Mouse (Mus musculus): ENCODE results near the gene Clpb.
A peak's percentile ranks its signal among the peaks of the same experiment; 100 is the strongest.

Clpb gene

GRCm38 (mm10) chr7:101726980-101727379 lies 63.5 kb downstream of the Clpb start:
- DNase-seq (ENCODE audit: low spot score) = no peak

- DNase-seq (ENCODE audit: low spot score) = no peak
These were observed 68.7 kb downstream of the Clpb start for GRCm38 (mm10) chr7:101732096-101732495.

DNA sequence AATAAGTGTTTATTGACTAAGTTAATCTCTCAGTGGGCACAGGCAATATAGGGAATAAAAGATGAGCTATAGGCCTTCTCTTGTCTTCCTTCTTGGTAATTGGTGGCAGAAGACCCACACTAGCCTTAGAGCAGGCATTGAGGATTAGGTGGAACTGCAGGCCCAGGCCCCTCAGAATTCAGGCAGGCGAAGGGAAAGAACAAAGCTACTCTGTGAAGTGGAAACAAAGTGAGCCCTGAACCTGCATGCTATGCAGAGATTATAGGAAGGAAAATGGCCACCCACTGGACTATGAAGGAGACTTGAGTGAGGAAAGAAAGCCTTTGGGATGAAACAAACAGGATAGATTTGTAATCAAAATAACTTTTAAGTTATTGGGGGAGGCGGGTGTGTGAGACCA lies 69.6 kb downstream of the Clpb start:
- DNase-seq (ENCODE audit: low spot score) = no peak

DNA sequence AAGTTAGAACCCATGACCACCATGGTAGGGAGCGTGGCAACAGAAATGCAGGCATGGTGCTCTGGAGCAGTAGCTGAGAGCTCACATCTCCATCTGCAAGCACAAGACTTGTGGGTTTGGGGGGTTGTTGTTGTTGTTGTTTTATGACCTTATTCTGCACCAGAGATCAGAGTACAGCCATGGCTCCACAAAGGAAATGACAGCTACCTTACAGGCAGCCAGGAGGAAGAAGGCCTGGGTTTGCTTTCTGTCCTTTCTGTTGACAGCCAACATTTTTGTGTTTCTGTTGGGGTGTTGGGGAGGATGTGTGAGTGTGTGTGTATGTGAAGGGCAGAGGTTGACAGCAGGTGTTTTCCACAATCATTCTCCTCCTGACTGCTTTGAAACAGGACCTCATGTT lies 71.9 kb downstream of the Clpb start:
- DNase-seq (ENCODE audit: low spot score) = no peak

GRCm38 (mm10) chr7:101737735-101738134 lies 74.3 kb downstream of the Clpb start:
- no peak for DNase-seq (ENCODE audit: low spot score)

- peak; percentile 45 for DNase-seq (ENCODE audit: low spot score)
These were observed 76.2 kb downstream of the Clpb start for GRCm38 (mm10) chr7:101739602-101740001.

DNA sequence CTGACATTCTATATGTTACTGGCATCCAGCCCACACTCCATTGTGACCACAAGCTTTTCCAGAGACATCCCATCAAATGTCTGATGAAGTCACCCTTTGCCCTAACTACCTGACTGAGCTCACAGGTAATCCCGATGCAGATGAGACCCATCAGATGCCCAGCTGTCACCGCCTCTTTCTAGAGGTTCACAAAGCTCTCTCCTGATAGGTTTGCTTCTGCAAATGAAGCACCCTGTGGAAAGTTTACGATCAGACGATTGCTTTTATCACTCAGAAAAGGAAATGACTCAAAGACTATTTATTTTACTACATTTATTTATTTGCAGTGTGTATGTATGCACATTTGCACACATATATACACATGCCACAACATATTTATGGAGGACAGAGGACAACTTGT lies 80.1 kb downstream of the Clpb start:
- DNase-seq (ENCODE audit: low spot score) = no peak

DNA sequence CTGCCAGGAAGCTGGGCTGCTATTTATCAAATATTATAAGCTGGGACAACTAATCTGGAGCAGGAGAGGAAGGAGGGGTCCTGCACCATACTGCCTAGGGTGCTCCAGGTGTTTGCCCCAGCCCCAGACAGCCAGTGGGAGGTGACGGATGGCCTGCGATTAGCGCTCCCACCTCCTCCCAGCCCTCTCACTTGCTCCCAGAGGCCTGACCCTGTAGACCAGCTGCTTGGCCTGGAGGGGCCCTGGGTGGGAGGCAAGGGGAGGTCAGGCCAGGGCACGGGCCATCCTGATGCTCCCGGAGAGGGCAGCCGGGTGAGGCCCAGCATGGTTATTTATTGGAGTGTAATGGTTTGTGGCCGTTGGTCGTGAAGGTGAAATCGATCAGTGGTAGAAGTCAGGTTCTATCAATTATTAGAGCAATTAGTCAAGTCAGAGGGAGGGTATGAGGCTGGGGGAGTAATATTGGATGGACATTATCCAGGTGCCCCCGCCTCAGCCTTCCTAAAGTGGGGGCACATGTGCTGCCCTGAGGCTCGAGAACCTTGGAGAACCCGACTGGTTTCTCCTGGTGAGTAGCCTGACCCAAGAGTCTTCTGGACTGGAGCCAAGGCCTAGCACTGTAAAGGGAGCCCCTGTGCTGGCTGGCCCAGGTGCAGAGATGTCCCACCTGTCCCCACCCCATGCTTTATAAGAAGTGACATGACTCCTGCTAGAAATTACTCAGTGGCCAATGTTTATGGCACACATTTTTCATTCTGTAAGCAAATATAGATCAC lies 83.3 kb downstream of the Clpb start:
- DNase-seq (ENCODE audit: low spot score) = no peak

- DNase-seq (ENCODE audit: low spot score) = no peak
These were observed 86.8 kb downstream of the Clpb start for GRCm38 (mm10) chr7:101750268-101750667.

- no peak for DNase-seq (ENCODE audit: low spot score)
These were observed 88.9 kb downstream of the Clpb start for GRCm38 (mm10) chr7:101752346-101752745.

GRCm38 (mm10) chr7:101753492-101753891 lies 90.1 kb downstream of the Clpb start:
- DNase-seq (ENCODE audit: low spot score) = no peak

- no peak for DNase-seq (ENCODE audit: low spot score)
These were observed 91.0 kb downstream of the Clpb start for GRCm38 (mm10) chr7:101754416-101754815.

DNA sequence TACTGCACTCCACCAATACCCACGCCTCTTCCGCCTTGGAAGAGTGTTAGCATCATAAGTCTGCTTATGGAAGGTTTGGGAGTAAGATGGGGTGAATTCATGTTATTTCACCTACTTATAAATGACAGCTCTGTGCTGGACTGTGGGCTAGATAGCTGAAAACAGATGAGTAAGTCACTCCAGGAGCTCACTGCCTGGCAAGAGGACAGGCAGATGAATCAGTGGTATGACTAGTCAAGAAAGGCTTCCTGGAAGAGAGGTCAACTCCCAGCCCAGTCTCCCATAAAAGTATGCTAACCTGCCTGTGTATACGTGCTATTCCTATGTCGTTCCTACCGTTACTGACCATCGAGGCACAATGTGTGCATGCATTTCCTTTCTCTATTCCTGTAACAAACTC lies 91.9 kb downstream of the Clpb start:
- DNase-seq (ENCODE audit: low spot score) = no peak

GRCm38 (mm10) chr7:101761899-101762780 lies 98.7 kb downstream of the Clpb start:
- DNase-seq (ENCODE audit: low spot score) = no peak

DNA sequence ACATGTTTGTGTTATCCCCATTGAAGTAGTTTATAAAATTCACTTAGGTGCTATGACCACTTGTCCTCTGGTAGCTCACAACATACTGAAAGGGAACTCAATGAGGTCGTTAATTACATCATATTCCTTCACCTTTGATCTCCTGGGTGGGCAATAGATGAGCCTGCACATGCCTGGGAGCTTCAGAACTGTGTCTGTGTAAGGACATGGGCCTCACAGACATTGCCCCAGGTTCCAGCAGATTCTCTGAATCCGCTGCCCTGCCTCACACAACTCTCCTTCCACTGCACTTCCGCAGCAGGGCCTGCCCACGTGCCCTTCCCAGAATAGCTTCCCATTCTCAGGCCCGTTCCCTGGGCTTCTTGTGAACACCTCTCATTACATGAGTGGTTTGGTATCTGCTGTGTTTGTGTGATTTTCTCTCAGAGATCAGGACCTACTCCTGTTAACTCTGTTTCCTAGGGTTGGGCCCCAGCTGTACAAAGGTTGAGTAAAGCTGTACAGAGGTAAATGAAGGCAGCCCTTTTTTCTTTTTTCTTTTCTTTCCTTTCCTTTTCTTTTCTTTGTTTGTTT lies 104.0 kb downstream of the Clpb start:
- DNase-seq (ENCODE audit: low spot score) = no peak

DNA sequence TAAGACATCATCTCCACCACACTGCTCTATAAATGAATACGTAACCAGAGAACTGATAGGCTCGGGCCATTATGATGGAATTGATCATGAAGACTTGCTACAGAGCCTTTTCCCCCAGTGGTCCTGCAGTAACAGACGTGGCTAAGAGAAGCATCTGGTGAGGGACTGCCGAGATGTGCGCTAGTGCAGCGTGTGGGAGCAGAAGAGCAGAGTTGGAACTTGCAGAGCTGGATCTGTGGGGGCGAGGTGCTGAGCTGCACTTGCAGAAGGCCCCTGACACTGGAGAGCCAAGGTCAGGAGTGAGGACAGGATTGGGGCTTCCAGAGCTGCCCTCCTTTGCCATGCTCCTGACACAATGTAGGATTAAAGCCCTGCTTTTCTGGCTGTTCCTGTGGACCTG lies 106.6 kb downstream of the Clpb start:
- no peak for DNase-seq (ENCODE audit: low spot score)

DNA sequence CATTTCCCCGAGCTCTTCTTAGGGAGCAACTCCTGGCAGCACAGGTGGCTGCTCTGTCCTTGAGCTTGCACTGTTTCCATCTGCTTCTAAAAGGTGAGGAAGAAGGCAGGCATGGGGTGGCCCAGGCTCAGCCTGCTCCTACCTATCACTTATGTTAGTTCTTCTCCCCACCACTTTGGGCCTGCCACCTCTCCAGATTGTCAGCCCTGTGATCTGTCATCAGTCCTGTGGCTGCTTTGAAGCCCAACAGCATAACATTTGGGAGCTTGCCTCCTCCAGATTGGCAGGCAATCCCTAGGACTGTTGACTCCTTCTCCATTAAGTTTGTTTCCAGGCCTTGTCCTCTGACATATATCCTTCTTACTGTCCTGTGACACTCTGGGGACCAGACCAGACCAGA lies 108.2 kb downstream of the Clpb start:
- no peak for DNase-seq (ENCODE audit: low spot score)

GRCm38 (mm10) chr7:101772687-101773086 lies 109.3 kb downstream of the Clpb start:
- no peak for DNase-seq (ENCODE audit: low spot score)

DNA sequence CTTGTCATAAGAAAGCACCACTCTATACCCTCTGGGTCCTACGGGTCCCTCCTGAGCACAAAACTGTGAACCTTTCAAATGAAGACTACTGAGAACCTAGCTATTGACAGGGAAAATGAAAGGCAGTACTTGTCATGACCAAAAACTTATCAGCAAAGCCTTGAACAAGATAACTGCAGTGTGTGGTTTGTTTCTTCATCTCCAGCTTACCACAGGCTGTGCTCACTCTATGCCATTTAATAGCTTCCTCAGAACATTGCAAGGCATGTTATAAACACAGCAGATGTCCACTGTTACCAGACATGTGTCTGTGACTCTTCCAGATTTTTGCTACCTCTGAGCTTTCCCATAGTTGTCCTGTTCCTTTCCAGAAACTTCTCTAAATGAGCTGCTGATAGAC lies 113.6 kb downstream of the Clpb start:
- no peak for DNase-seq (ENCODE audit: low spot score)

DNA sequence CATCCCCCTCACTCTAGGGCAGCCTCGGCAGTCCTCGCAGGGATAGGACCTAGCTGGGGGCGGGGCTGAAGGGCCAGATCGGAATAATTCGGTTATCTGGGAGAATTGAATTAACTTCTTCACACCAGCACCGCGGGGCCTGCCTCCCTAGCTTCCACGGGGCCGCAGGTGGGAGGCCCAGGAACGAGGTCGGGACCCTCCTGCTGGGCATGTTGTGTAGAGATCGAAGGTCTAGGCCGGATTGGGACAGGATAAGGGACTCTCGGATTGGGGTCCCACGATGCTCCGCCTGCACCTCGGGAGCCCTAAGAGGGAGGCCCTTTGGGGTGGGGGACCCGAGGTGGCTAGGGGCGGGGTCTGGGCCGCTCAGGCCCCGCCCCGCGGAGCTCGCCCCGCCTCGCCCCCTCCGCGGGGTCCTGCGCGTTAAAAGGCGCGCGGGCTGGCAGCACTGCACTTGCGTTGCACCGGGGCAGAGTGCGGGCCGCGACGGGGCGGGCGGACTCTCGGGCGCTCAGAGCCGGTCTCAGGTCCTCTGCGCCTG lies 154.5 kb downstream of the Clpb start, which contains the start of gene Phox2a:
Gene Phox2a (plus strand): TSS at position 453 of the 541 bp plus-strand sequence.
- no peak for DNase-seq (ENCODE audit: low spot score)

- no peak for DNase-seq (ENCODE audit: low spot score)
These were observed 157.0 kb downstream of the Clpb start for GRCm38 (mm10) chr7:101820295-101821030.
